Mouse (Mus musculus): Measurements from ENCODE around the gene Pgap1. TPM values are rescaled to one million over a fixed set of nuclear protein-coding genes. Genes with fewer than 3 reads are reported as not detected.

Pgap1 gene
- total RNA-seq, 2 experiments from 2014 or later: 0.02 to 0.14 TPM

DNA sequence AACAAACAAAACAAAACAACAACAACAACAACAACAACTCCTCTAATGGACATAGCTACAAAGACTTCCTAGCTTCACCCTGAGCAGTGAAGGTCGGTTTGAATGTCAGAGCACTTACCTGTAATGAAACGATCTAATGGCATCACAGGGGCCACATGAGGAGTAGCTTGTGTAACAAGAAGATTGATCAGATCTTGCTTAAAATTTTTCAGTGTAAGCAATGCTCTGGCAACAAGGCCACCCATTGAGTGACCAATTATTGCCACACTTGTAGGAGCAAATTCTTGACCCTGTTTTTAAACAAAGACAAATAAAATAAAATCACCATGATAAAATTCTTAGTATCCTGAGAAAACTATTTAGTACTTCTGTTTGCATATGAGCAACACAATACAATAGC, 14.6 kb downstream of the Pgap1 start:
- no peak for ATAC-seq (replicated peaks; ENCODE audit: low FRiP score, low TSS enrichment, poor library complexity, severe bottlenecking)

DNA sequence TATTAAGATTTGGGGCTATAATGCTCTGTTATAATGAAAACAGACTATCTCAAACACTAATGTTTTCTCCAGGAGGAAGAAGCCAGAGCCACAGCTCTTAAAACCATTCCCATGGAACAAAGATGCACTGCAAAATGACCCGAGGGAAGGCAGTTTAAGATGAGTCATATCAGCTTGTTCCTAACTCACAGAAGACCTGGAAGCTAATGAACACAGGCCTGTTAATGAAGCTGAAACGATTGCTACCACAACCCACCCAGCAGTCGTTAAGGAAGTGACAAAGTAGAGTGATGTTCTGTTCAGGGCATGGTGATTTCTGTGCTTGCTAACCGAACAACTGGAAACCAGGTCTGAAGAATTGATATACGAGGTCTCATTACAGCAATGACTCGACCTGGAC, 26.3 kb downstream of the Pgap1 start:
- ATAC-seq (replicated peaks; ENCODE audit: low FRiP score, low TSS enrichment, poor library complexity, severe bottlenecking): no peak

DNA sequence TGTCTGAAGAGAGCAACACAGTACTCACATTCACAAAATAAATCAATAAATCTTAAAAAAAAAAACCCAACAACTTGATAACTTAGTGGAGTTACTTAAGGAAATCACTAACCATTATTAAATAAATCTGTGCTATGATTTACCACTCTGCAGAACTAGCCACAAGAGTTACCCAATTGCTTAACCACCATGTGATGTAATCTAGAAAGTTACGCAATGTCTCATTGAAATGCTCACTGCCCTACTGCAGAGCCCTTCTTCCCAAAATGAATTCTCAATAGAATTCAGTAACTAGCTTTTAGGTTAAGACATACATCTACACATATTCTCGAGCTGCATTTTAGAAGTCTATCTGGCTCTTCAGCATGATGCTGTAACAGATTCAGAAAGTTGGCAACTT, 33.8 kb downstream of the Pgap1 start:
- no peak for ATAC-seq (replicated peaks; ENCODE audit: low FRiP score, low TSS enrichment, poor library complexity, severe bottlenecking)

DNA sequence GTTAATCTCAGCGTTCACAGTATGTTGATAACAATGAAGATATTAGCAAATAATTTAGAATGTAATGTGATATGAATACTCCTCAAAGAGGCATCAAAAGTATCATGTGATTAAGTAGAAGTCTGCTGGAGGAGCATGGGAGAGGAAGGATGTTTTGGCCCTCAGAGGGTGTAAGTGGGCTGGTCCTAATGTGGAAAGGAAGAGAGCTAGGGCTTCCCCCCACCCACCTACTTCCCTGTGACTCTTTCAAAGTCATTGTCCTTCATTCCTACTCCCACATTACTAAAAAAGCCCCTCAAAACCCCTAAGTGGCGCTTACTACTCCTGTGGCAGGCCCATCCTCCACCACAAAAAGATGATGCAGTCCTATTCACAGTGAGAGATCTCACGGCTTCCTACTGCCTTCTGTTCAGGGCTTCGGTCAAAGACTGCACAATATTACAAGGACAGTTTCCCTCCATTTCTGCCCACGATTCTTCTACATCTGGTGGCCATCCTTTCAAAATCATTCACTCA, 37.4 kb downstream of the Pgap1 start:
- ATAC-seq (replicated peaks; ENCODE audit: low FRiP score, low TSS enrichment, poor library complexity, severe bottlenecking): no peak

DNA sequence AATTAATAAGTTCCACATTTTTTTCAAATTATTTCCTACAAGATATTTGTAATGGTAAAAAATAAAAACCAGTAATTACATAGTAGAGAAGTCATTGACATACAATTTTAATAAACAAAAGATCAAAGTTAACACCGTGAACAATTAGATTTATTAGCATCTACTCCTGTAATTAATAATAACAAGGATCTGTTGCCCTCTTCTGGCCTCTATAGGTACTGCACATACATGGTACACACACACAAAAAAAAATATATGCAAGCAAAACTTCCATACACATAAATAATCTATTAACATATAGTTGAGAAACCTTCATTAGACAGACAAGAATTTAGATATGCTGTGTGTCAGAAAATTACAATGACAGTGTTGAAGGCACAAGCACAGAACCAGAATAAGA, 43.6 kb downstream of the Pgap1 start:
- ATAC-seq (replicated peaks; ENCODE audit: low FRiP score, low TSS enrichment, poor library complexity, severe bottlenecking): no peak

DNA sequence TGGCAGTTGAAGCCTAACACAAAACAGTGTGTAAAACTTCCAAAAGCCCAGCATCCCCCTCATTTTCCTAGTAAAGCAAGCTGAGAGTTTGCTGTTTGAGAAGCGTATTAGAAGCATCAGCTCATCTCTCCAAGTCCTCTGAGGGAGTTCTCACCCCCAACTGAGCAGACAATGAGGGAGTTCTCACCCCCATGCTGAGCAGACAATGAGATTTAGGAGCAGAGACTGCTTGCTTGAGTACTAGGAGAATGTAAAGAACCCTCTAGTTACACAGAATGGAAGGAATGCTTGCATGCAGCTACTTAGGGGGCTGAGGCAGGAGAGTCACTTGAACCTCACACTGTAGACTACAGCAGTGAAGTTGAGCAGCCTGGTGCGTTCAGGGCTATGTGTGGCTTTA, 59.0 kb downstream of the Pgap1 start:
- ATAC-seq (replicated peaks; ENCODE audit: low FRiP score, low TSS enrichment, poor library complexity, severe bottlenecking): no peak

DNA sequence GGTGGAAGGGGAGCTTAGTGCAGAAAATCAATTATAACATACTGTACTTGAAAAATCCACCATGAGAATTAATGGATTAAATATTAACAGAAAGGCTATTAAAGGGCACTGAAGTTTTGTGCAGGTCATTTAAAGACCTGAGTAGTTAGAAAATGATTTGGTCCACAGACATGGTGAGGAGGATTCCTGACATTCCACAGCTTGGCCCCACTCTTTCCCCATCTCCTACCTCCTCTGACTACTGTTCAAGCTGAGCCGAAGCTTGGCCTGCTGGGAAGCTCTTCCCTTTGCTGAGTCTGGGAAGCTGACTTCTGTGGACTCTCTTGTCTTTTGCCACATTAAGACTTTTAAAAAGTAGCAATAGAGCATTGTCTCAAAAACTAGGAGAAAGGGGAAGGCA, 61.2 kb downstream of the Pgap1 start:
- no peak for ATAC-seq (replicated peaks; ENCODE audit: low FRiP score, low TSS enrichment, poor library complexity, severe bottlenecking)

DNA sequence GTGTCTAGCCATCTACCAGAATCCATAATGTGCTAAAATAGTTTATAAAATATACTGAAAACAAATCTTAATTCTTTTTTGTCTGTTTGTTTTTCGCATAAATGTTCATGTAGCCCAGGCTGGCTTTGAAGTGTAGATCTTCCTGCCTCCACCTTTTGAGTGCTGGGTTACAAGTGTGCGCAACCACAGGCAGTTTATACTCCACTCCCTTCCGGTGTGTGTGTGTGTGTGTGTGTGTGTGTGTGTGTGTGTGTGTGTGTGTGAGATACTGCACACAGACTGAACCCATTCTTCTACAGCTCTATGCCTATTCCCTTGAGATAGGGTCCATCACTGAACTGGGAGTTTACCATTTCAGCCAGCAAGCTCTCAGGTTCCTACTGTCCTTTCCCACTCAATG, 64.0 kb downstream of the Pgap1 start:
- no peak for ATAC-seq (replicated peaks; ENCODE audit: low FRiP score, low TSS enrichment, poor library complexity, severe bottlenecking)

DNA sequence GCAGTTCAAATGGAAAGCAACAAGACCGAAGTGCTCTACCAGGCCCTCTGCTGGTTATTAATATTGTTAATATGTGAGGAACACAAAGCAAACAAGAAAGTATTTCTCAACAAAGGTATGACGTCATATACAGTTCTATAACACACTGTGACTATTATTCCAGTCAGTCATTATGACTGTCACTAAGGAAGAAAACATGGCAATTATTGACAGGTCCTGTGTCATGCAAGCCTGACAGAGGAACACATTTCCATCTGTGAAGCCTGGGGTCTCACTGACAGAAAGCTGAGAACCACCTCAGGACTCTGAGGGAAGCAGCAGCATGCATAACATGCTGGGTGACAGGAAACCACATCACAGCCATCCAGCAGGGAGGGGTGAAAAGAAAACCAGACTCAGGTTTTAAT, 65.0 kb downstream of the Pgap1 start:
- ATAC-seq (replicated peaks; ENCODE audit: low FRiP score, low TSS enrichment, poor library complexity, severe bottlenecking): no peak

DNA sequence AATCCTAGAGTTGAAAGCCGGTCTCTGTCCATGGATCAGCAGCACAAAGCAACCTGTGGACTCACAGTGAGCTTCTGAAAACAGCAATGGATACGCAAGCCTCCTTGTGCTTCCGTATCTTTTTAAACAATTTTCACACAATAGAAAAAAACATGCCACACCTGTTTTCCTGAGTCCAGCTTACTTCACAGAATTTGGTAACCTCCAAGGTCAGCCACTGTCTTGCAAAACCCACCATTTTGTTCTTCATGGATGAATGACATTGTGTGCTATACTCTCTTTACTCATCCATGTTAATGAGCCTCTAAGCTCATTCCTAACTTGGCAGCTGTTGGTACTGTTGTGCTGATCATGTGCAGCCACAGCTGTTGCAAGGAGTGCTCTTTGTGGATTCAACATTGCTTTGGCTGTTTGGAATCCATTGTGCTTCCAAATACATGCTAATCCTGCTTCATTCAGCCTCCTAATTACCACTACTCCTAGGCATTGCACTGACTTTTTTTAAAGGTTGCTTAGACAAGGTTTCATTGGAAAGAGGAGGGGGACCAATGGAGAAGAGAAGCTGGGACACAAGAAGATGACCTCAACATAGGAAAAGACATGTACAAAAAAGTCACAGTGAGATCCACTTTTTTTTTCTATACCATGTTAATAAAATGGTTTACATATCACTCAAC, 72.6 kb downstream of the Pgap1 start:
- ATAC-seq (replicated peaks; ENCODE audit: low FRiP score, low TSS enrichment, poor library complexity, severe bottlenecking): no peak

DNA sequence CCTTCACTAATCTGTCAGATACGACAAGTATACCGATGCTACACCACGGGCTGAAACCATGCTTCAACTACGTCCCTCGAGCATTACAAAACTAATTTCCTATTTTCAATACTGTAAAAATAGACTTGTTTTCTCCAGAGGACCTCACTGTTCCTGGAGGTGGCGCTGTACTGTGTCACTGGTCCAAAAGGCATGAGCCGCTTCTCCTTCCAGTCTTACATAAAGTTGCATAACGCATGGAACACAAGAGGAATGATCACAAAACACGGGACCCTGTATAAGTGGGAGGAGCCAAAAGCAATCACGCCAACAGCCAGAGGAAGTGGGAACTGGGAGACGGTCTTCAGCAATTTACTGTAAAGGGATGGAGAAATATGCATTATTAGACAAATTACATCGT, 77.0 kb downstream of the Pgap1 start:
- ATAC-seq (replicated peaks; ENCODE audit: low FRiP score, low TSS enrichment, poor library complexity, severe bottlenecking): no peak

DNA sequence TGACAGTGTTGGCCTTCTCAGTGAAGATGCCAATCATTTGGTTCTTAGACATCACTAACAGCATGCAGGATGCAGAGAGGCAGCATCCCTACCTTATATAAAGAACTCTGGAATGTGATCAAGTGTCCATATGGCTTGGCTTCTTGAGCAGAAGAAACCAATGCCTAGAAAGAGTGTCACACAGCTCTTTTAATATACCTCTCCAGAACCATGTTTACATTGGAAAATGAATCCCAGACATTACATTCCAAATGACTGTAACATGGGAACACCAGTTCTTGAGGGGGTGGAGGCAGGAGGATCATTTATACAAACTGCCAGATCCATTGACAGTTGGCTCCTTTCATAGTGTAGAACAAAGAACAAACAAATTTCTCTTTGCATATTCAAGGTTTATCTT, 88.8 kb downstream of the Pgap1 start:
- no peak for ATAC-seq (replicated peaks; ENCODE audit: low FRiP score, low TSS enrichment, poor library complexity, severe bottlenecking)

DNA sequence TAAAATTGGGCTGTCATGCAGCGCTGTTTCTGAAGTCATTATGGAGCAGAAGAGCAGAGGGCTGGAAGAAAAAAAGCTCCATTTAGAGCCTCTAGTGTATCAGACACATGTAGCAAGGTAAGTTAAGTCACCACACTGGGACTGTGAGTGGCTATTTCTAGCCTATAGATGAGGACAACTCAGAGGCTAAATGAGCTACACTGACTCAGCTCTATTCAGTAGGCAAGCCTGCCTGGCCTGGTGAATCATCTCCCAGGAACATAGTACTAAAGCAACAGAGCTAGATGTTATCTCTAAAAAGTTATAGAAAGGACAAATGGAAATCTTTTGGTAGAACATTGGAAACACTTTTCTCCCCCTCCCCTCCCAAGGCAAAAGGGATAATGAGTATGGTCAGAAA, 90.1 kb downstream of the Pgap1 start:
- ATAC-seq (replicated peaks; ENCODE audit: low FRiP score, low TSS enrichment, poor library complexity, severe bottlenecking): no peak

DNA sequence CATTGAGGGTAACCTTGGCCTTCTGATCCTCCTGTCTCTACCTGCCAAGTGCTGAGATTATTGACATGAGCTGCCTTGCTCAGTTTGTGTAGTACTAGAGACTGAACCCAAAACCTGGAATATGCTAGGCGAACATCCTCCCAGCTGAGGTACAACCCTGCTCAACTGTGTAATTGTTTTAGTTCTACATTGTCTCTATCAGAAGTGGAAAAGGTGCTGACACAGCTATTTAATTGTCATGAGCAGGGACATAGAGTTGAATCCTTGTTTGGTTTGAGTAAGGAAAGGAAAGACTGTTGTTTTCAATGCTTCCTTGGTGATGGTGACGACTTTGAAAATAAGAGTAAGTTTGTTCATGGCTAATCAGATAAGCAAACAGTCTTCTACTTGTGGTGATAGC, 105.4 kb downstream of the Pgap1 start:
- ATAC-seq (replicated peaks; ENCODE audit: low FRiP score, low TSS enrichment, poor library complexity, severe bottlenecking): no peak

DNA sequence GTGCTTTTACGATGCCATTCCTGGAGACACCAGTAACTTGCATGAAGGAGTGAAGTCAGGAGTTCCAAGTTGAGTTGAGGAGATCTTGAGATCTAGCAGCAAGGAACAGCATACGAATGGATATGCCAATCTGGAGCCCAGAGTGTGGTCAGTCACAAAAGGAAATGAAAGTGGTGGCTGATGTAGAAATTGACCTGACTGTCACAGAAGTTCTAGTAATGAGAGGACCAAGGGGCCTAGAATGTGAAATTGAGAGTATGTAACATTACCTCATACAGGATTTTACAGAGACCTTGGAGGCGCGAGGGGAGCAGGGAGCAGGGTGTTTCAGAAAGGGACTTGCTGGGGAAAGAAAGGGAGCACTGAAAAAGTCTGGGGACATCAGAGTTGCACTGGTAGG, 108.7 kb downstream of the Pgap1 start:
- ATAC-seq (replicated peaks; ENCODE audit: low FRiP score, low TSS enrichment, poor library complexity, severe bottlenecking): no peak

DNA sequence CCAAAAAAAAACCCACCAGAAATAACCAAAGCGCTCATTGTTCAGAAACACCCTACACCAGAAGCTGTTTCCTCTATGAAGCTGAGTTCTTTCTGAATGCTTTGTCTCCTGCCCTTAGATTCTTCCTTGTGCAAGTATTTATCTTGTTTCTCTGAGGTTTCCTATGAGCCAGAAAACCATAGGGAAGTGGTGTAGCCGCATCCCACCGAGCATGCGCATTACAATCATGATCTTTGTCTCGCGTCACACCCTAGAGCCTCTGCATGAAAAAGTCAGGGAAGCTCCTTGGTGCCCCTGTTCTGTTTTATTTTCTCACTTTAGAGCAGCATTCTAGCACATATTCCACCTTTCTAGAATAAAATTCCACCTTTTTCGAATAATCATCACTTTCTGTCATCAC, 113.8 kb downstream of the Pgap1 start:
- no peak for ATAC-seq (replicated peaks; ENCODE audit: low FRiP score, low TSS enrichment, poor library complexity, severe bottlenecking)

DNA sequence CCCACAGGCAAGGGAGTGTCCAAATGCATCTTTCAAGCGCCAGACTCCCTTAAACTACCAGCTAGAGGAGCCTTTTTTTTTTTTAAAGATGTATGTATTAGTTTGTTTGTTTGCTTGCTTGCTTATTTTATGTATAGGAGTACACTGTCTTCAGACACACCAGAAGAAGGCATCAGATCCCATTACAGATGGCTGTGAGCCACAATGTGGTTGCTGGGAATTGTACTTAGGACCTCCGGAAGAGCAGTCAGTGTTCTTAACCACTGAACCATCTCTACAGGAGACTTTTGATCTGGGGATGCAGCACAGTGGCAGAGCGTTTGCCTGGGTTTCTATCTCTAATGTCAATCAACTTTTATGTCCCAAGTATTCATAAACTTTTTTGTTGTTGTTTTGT, 118.4 kb downstream of the Pgap1 start:
- ATAC-seq (replicated peaks; ENCODE audit: low FRiP score, low TSS enrichment, poor library complexity, severe bottlenecking): no peak

DNA sequence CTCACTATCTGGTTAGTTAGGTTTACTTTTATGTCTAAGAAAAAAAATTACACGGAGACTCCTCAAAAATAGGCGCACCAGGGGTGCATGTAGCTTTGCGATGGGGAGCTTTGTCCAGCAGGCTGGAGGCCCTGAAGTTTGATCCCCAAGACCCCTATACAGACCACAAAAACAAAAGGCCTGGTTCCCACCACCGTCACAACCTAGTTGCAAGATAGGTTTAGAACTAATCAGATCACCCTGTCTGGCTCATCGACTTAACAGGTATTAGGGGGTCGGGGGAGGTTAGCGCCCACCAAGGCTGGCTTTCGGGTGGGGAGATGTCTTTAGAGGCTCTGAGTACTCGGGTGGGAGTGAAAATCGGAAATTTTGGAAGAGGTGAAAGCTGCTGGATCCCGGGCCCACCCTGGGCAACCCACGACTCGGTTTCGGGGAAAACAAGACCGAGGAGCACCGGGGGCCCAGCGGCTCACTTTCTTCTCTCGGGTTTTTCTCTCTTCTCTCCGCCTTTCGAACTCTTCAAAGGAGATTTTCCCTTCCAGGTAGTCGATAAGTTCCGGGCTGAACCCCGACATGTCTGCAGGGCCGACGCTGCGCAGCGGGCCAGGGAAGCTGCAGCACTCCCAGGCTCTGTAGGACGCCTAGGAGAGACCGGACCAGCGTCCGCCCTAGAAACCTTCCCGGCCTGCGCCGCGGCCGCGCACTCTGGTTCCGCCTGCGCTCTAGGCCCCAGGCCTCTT, 119.0 kb downstream of the Pgap1 start, which contains the start of gene Gtf3c3:
Gtf3c3 (minus strand) TSS at position 632 of the 740 bp plus-strand sequence.
- ATAC-seq (replicated peaks; ENCODE audit: low FRiP score, low TSS enrichment, poor library complexity, severe bottlenecking): peak; percentile 100

Measured in megakaryocyte-erythroid progenitor cell, adult 5-6 weeks (primary cell).